Mouse (Mus musculus) kidney, adult 9 months (tissue): ENCODE measurements around the gene Gm3233.
"Not testable (repeated sequence)": the region's sequence is repeated elsewhere in the genome, so short reads cannot be mapped to it uniquely, and the experiment has no call there.

ENCODE experiments used
- DNase-seq: peaks from one replicate; pipeline ENCODE4 v3.0.0; 2022

Gm3233 gene

GRCm38 (mm10) chr10:77726186-77726585, 33.3 kb downstream of the Gm3233 start, which contains the start of gene Gm10100:
Gene Gm10100 (plus strand): TSS chr10:77726486.
- no peak for DNase-seq

GRCm38 (mm10) chr10:77724855-77725254, 34.6 kb downstream of the Gm3233 start:
- DNase-seq, result no peak

- DNase-seq, result not testable (repeated sequence)
Observed at GRCm38 (mm10) chr10:77720299-77720698, 39.2 kb downstream of the Gm3233 start, which contains the start of gene Krtap12-1. Gene Krtap12-1 (plus strand): TSS chr10:77720599.

- DNase-seq, result no peak
Observed at GRCm38 (mm10) chr10:77715507-77715906, 44.0 kb downstream of the Gm3233 start, which contains the start of gene Gm10142. Gene Gm10142 (plus strand): TSS chr10:77715807.

GRCm38 (mm10) chr10:77713734-77714133, 45.7 kb downstream of the Gm3233 start:
- DNase-seq, result no peak

GRCm38 (mm10) chr10:77711157-77711556, 48.3 kb downstream of the Gm3233 start, which contains the start of gene Gm10024:
Gene Gm10024 (plus strand): TSS chr10:77711457.
- not testable (repeated sequence) for DNase-seq

GRCm38 (mm10) chr10:77709831-77710230, 49.7 kb downstream of the Gm3233 start:
- DNase-seq, result no peak
